Mouse (Mus musculus) forebrain, embryonic 14.5 days (tissue): ENCODE results near the gene Prr36. TPM values are rescaled to one million over a fixed set of nuclear protein-coding genes. Genes with fewer than 3 reads are reported as not detected.
A peak's percentile ranks its signal among the peaks of the same experiment; 100 is the strongest.

Experiments
- ATAC-seq: fragments of 200-750 bp; cut with Nextera tagmentation; 2 replicates; pipeline ENCODE4 v1.8.0; 2017; ENCODE audit warnings: mild to moderate bottlenecking, moderate library complexity
- DNase-seq: peaks from one replicate; pipeline ENCODE4 v3.0.0-alpha.2; 2015; ENCODE audit warnings: low spot score
- H3K27ac ChIP-seq: fragments of 300-500 bp; sonication (generic); 2 replicates; pipeline ENCODE4 v1.5.1; 2014; ENCODE audit warnings: low read depth, mild to moderate bottlenecking, control low read depth, low read length, moderate library complexity
- H3K27me3 ChIP-seq: fragments of 300-500 bp; sonication (generic); replicated peaks from 2 replicates; pipeline ENCODE4 v1.6.1; 2014; ENCODE audit warnings: low read length, control low read depth, mixed read lengths; ENCODE audit not compliant: control insufficient read depth, insufficient read depth
- H3K36me3 ChIP-seq: fragments of 300-500 bp; sonication (generic); 2 replicates; pipeline ENCODE4 v1.6.1; 2014; ENCODE audit warnings: low read length, control low read depth; ENCODE audit not compliant: control insufficient read depth, insufficient read depth
- H3K4me1 ChIP-seq: fragments of 300-500 bp; sonication (generic); 2 replicates; pipeline ENCODE4 v1.6.1; 2014; ENCODE audit warnings: antibody characterized with exemption, low read length, control low read depth; ENCODE audit not compliant: control insufficient read depth, insufficient read depth
- H3K4me2 ChIP-seq: fragments of 300-500 bp; sonication (generic); 2 replicates; pipeline ENCODE4 v1.6.1; 2014; ENCODE audit warnings: mild to moderate bottlenecking, control low read depth, low read length
- H3K4me3 ChIP-seq: fragments of 300-500 bp; sonication (generic); 2 replicates; pipeline ENCODE4 v1.5.1; 2014; ENCODE audit warnings: low read depth, low read length, control low read depth
- H3K9ac ChIP-seq: fragments of 300-500 bp; sonication (generic); 2 replicates; pipeline ENCODE4 v1.6.1; 2014; ENCODE audit warnings: mild to moderate bottlenecking, low read length, control low read depth, moderate library complexity
- H3K9me3 ChIP-seq: fragments of 300-500 bp; sonication (generic); replicated peaks from 2 replicates; pipeline ENCODE4 v1.6.1; 2016; ENCODE audit warnings: low read length, control low read depth, mixed read lengths; ENCODE audit not compliant: control insufficient read depth
- WGBS: fragments of 180-500 bp; shearing (Covaris S2); extraction: QIAGEN DNeasy Blood & Tissue Kit; methylation state at CpG from one replicate; pipeline ENCODE4 v1.1.7; 2014; 5-methylcytosine and 5-hydroxymethylcytosine counted together
- polyA plus RNA-seq: library from polyadenylated mRNA; unstranded; fragments of >200 nt; fragmentation: Nextera tagmentation; extraction: Ambion mirVana; gene quantifications from 2 replicates; pipeline ENCODE4 v1.2.1, GENCODE M21; 2014

Gene Prr36
- polyA plus RNA-seq, 1 experiment from 2014 or later = 25.3 TPM

DNA sequence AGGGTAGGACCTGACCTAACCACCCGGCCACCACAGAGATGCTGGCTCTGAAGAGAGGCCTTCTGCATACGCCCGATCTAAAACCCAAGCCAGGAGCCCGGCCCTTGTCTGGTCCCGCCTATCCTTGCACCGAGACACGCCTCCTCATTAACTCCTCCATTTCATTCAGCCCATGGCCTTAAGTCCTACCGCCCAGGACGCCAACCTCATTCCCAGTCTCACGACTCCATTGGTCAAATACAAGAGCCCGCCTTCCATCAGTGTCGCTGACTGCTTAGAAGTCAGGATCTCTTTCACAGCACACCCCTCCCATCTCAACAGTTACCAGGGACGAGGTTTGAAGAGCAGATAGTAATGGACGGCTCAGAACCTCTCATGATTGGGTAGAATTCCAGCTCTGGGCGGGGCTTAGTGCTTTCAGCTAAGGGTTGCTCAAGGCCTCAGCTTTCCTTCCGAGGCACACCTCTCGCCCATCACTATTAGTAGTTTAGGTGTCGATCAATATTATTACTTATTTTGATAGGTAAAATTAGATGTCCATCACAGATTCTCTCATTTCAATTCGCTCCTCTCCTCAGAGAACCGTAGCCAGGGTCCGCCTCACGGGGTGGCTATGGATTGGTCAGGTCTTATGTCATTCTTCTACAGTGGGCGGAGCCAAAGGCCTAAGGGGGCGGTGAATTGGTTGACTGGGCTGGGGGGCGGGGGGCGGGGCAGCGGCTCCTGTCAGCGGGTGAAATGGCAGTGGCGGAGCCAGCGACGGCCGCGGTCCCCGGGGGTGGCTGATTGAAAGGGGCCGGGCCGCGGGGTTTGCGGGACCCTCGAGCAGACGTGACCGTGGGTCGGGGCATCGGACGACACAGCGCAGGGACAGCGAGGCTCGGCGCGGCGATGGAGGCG lies 51.2 kb downstream of the Prr36 start, which contains the start of gene Evi5l:
Gene Evi5l, plus strand, starts transcription at position 716 of the 900 bp plus-strand sequence.
- no peaks in the 10 kb centered on the region for H3K9me3 ChIP-seq
- no peaks in the 10 kb centered on the region for H3K27me3 ChIP-seq
- H3K36me3 ChIP-seq = 0 out of 2 replicates have a peak, but pooled peaks cover 5% of the 10 kb centered on the region
- H3K4me1 ChIP-seq = peaks cover 20% of the 10 kb centered on the region
- peak within 1 kb of the TSS; percentile 81 for H3K4me3 ChIP-seq
- H3K9ac ChIP-seq = peak within 1 kb of the TSS; percentile 91
- DNase-seq (peak; percentile 100), ATAC-seq (peak; percentile 98)
- WGBS = under 1% methylated on average over 51 of the region's 51 CpGs
- peak within 1 kb of the TSS; percentile 69 for H3K4me2 ChIP-seq
- peak within 1 kb of the TSS; percentile 63 for H3K27ac ChIP-seq

DNA sequence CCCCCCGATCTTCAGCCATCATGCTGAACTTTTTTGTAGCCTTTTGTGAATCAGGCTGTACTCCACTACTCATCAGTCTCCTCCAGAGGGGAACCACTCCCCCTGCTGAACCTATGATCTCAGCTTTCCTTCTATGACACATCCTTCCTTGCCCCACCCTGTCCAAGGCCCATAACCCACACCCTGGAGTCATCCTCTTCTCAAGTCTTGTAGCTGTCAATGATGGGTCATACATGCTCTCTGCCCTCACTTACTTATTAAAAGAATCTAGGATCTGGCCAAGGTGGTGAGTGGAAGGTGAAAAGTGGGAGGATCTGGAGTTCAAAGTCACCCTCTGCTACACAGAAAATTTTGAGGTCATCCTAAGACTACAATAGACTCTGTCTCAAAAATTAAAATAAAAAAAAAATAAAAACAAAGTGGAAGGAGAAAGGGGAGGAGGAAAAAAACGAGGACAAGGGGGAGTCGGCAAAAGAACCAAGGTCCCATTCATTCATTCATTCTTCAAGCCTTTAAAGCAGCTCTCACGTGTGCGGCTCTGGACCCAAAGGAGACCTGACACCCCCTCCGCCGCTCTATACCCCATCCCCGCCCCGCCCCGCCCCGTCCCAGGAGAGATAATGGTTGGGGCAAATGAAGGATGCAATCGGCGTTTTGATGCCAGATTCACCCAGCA lies 51.9 kb downstream of the Prr36 start:
- 5% methylated on average over 13 of the region's 13 CpGs for WGBS
- H3K4me1 ChIP-seq = peaks cover 20% of the 10 kb centered on the region
- H3K36me3 ChIP-seq = 0 out of 2 replicates have a peak, but pooled peaks cover 5% of the 10 kb centered on the region
- H3K27me3 ChIP-seq = no peaks in the 10 kb centered on the region
- DNase-seq (peak; percentile 13), ATAC-seq (no peak)
- peak overlapping the region; percentile 63 for H3K27ac ChIP-seq
- peak overlapping the region; percentile 68 for H3K9ac ChIP-seq
- peak overlapping the region; percentile 56 for H3K4me2 ChIP-seq
- H3K9me3 ChIP-seq = no peaks in the 10 kb centered on the region
- H3K4me3 ChIP-seq = peak overlapping the region; percentile 81

DNA sequence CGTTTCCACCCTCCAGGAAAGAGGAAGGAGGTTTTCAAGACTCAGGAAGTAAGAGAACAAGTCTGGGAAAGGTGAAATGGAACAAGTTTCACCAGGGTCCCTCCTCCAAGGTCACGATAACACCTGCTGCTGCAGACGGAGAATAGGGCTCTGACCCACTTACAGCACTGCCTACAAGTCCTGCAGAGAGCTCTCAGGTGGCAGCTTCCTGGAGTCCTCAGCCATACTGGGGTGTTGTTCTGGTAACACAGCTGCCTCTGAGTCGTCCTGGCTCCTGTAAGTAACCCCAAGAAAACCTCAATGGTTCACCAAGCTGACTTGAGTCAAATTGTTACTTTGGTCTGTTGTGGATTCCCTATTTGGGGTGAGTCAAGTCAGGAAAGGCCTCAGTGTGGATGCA lies 54.5 kb downstream of the Prr36 start:
- no peaks in the 10 kb centered on the region for H3K36me3 ChIP-seq
- no peaks in the 10 kb centered on the region for H3K9me3 ChIP-seq
- WGBS = 66% methylated on average over 4 of the region's 4 CpGs
- ATAC-seq (no peak), DNase-seq (no peak)
- peaks cover 5% of the 10 kb centered on the region for H3K4me1 ChIP-seq
- H3K4me2 ChIP-seq = no peak overlapping the region
- H3K27me3 ChIP-seq = no peaks in the 10 kb centered on the region
- H3K4me3 ChIP-seq = no peak overlapping the region
- H3K27ac ChIP-seq = no peak overlapping the region
- no peak overlapping the region for H3K9ac ChIP-seq

Other genes with a start within 250 kb of the Prr36 start
- gene Cd209f, start 111.6 kb downstream of the Prr36 start, polyA plus RNA-seq = 0.25 and 0.51 TPM in 2 replicates
- gene Cd209g, start 83.4 kb downstream of the Prr36 start, polyA plus RNA-seq = not detected in 2 replicates
- 45.9 and 70.0 TPM in 2 replicates for gene Evi5l, start 50.9 kb downstream of the Prr36 start, polyA plus RNA-seq
- gene Lrrc8e, start 9.4 kb upstream of the Prr36 start, polyA plus RNA-seq = not detected in 2 replicates
- gene Map2k7, start 21.3 kb upstream of the Prr36 start, polyA plus RNA-seq = 20.3 and 22.7 TPM in 2 replicates
- 0.51 TPM in 1 of 2 replicates, not detected in the other for gene Gm49320, start 21.4 kb upstream of the Prr36 start, polyA plus RNA-seq
- 2.1 and 2.8 TPM in 2 replicates for gene Tgfbr3l, start 30.8 kb upstream of the Prr36 start, polyA plus RNA-seq
- gene Snapc2, start 35.6 kb upstream of the Prr36 start, polyA plus RNA-seq = 59.9 and 81.8 TPM in 2 replicates
- 236 and 302 TPM in 2 replicates for gene Ctxn1, start 41.8 kb upstream of the Prr36 start, polyA plus RNA-seq
- gene Timm44, start 58.5 kb upstream of the Prr36 start, polyA plus RNA-seq = 49.9 and 51.3 TPM in 2 replicates
- 12.2 and 16.3 TPM in 2 replicates for gene Ccl25, start 107.8 kb upstream of the Prr36 start, polyA plus RNA-seq
- 134 and 153 TPM in 2 replicates for gene Elavl1, start 108.0 kb upstream of the Prr36 start, polyA plus RNA-seq